ENCODE assay signal across 8 mouse cellular contexts in genomic region chr2:75777040-75777451, GRCm38 (mm10). TPM values are rescaled to one million over a fixed set of nuclear protein-coding genes. Genes with fewer than 3 reads are reported as not detected.
DNase-seq lines count a peak whose midpoint lies in the region; ATAC-seq and TF ChIP-seq lines count a peak whose summit lies in the region.

No protein-coding gene starts in this region.

- no peak for TF ChIP-seq CTCF in MEL (IDR thresholded peaks at IDR 0.05 in 2 of 3, conservative IDR thresholded peaks at IDR 0.05 in 1 of 3; ENCODE audit: control insufficient read depth in 1 of 3, insufficient read depth in 1 of 3, low read depth in 2 of 3, low read length in 3 of 3, poor library complexity in 1 of 3, severe bottlenecking in 1 of 3)
- TF ChIP-seq CTCF in midbrain, postnatal 0 days (IDR thresholded peaks at IDR 0.05) = no peak

- peaks cover 0 to 19% of the 10 kb centered on the region in 2 experiments; a peak in 2 of 4 replicates for H3K36me3 ChIP-seq in MEL (ENCODE audit: control insufficient read depth in 1 of 2, insufficient read depth in 2 of 2, low read length in 2 of 2)
- no peaks in the 10 kb centered on the region for H3K36me3 ChIP-seq in forebrain, embryonic 13.5 days (ENCODE audit: poor library complexity, severe bottlenecking)
- no peaks in the 10 kb centered on the region for H3K36me3 ChIP-seq in hindbrain, embryonic 15.5 days
- H3K36me3 ChIP-seq in liver, embryonic 12.5 days = no peaks in the 10 kb centered on the region
- H3K36me3 ChIP-seq in midbrain, postnatal 0 days (ENCODE audit: insufficient read depth, low read length) = no peaks in the 10 kb centered on the region

- TF ChIP-seq POLR2A in MEL (IDR thresholded peaks at IDR 0.05; ENCODE audit: control insufficient read depth in 1 of 2, insufficient read depth in 1 of 2, low read depth in 1 of 2, low read length in 2 of 2, poor library complexity in 1 of 2) = no peak

- H3K9ac ChIP-seq in MEL (ENCODE audit: control insufficient read depth, low read depth, low read length, poor library complexity, severe bottlenecking) = peak overlapping the region; percentile 13
- no peak overlapping the region for H3K9ac ChIP-seq in forebrain, embryonic 13.5 days
- H3K9ac ChIP-seq in hindbrain, embryonic 15.5 days = no peak overlapping the region
- peak overlapping the region; percentile 56 for H3K9ac ChIP-seq in liver, embryonic 12.5 days
- H3K9ac ChIP-seq in midbrain, postnatal 0 days (replicated peaks; ENCODE audit: low read length, poor library complexity, severe bottlenecking) = no peak overlapping the region

- ATAC-seq in CD4-positive, CD25-positive, alpha-beta regulatory T cell, adult 4 months = peak; percentile 80
- ATAC-seq in forebrain, embryonic 13.5 days = 0 out of 2 replicates have a peak, but pooled peaks have one; percentile 43
- no peak for ATAC-seq in hindbrain, embryonic 15.5 days (ENCODE audit: low FRiP score, low read depth)
- ATAC-seq in liver, embryonic 12.5 days = peak; percentile 80
- no peak for ATAC-seq in midbrain, postnatal 0 days (ENCODE audit: low FRiP score)

- no peaks in the 10 kb centered on the region for H3K9me3 ChIP-seq in MEL (replicated peaks; ENCODE audit: insufficient read depth, low read length)
- no peaks in the 10 kb centered on the region for H3K9me3 ChIP-seq in forebrain, embryonic 13.5 days (replicated peaks)
- no peaks in the 10 kb centered on the region for H3K9me3 ChIP-seq in hindbrain, embryonic 15.5 days
- H3K9me3 ChIP-seq in liver, embryonic 12.5 days (replicated peaks) = no peaks in the 10 kb centered on the region
- H3K9me3 ChIP-seq in midbrain, postnatal 0 days (ENCODE audit: low read length) = no peaks in the 10 kb centered on the region

- no peaks in the 10 kb centered on the region for H3K79me2 ChIP-seq in MEL (ENCODE audit: control insufficient read depth, insufficient read depth, low read length, poor library complexity)

- peak overlapping the region; percentile 27 for H3K4me2 ChIP-seq in forebrain, embryonic 13.5 days
- H3K4me2 ChIP-seq in hindbrain, embryonic 15.5 days = peak overlapping the region; percentile 26
- peak overlapping the region; percentile 70 for H3K4me2 ChIP-seq in liver, embryonic 12.5 days
- peak overlapping the region; percentile 10; the same call in 1 of the 2 replicates for H3K4me2 ChIP-seq in midbrain, postnatal 0 days (ENCODE audit: low read depth, low read length, poor library complexity, severe bottlenecking)

- no peak for TF ChIP-seq RAD21 in MEL (IDR thresholded peaks at IDR 0.05; ENCODE audit: low read depth, low read length)

- H3K4me1 ChIP-seq in MEL (ENCODE audit: control insufficient read depth in 1 of 2, insufficient read depth in 2 of 2, low read length in 2 of 2) = peaks cover 0 to 20% of the 10 kb centered on the region in 2 experiments; a peak in 2 of 4 replicates
- H3K4me1 ChIP-seq in forebrain, embryonic 13.5 days = peaks cover 22% of the 10 kb centered on the region
- H3K4me1 ChIP-seq in hindbrain, embryonic 15.5 days (replicated peaks) = no peaks in the 10 kb centered on the region; the same call in 1 of the 2 replicates
- H3K4me1 ChIP-seq in liver, embryonic 12.5 days = peaks cover 57% of the 10 kb centered on the region
- H3K4me1 ChIP-seq in midbrain, postnatal 0 days (ENCODE audit: insufficient read depth, low read length) = no peaks in the 10 kb centered on the region

- H3K4me3 ChIP-seq in MEL (ENCODE audit: control insufficient read depth in 1 of 2, insufficient read depth in 1 of 2, low read depth in 2 of 2, low read length in 2 of 2) = peak overlapping the region; percentile 40 to 47
- H3K4me3 ChIP-seq in forebrain, embryonic 13.5 days = no peak overlapping the region
- H3K4me3 ChIP-seq in hindbrain, embryonic 15.5 days = no peak overlapping the region
- peak overlapping the region; percentile 44 for H3K4me3 ChIP-seq in liver, embryonic 12.5 days
- no peak overlapping the region for H3K4me3 ChIP-seq in midbrain, postnatal 0 days (ENCODE audit: low read depth, low read length)

- no peak for TF ChIP-seq EP300 in MEL (IDR thresholded peaks at IDR 0.05; ENCODE audit: low read depth in 1 of 2, low read length in 2 of 2)

- DNase-seq in MEL (ENCODE audit: low read depth, low spot score) = peak; percentile 85
- DNase-seq in midbrain, postnatal 0 days (ENCODE audit: low spot score) = no peak
- DNase-seq in frontal cortex, postnatal 10 days (ENCODE audit: low spot score in 2 of 2) = no peak
- DNase-seq in left cerebral cortex, adult 18-20 months (ENCODE audit: low spot score in 2 of 2) = no peak

- no peak overlapping the region for H3K27ac ChIP-seq in MEL (ENCODE audit: control insufficient read depth, low read depth, low read length)
- no peak overlapping the region for H3K27ac ChIP-seq in forebrain, embryonic 13.5 days
- no peak overlapping the region for H3K27ac ChIP-seq in hindbrain, embryonic 15.5 days (replicated peaks)
- H3K27ac ChIP-seq in liver, embryonic 12.5 days = no peak overlapping the region
- no peak overlapping the region for H3K27ac ChIP-seq in midbrain, postnatal 0 days (ENCODE audit: low read depth, low read length)

- WGBS in forebrain, embryonic 13.5 days = 28% methylated on average over 6 of the region's 6 CpGs
- whole genome bisulfite sequencing in hindbrain, embryonic 15.5 days = 26% methylated on average over 5 of the region's 6 CpGs
- WGBS in liver, embryonic 12.5 days (ENCODE audit: insufficient replicate concordance) = 7% methylated on average over 6 of the region's 6 CpGs
- WGBS in midbrain, postnatal 0 days = 12% methylated on average over 5 of the region's 6 CpGs

- no peaks in the 10 kb centered on the region for H3K27me3 ChIP-seq in MEL (ENCODE audit: control insufficient read depth in 1 of 2, insufficient read depth in 2 of 2, low read length in 2 of 2)
- no peaks in the 10 kb centered on the region for H3K27me3 ChIP-seq in forebrain, embryonic 13.5 days
- H3K27me3 ChIP-seq in hindbrain, embryonic 15.5 days = no peaks in the 10 kb centered on the region
- no peaks in the 10 kb centered on the region for H3K27me3 ChIP-seq in liver, embryonic 12.5 days (replicated peaks)
- H3K27me3 ChIP-seq in midbrain, postnatal 0 days (ENCODE audit: insufficient read depth, low read length) = no peaks in the 10 kb centered on the region

TF ChIP-seq in MEL, 35 proteins besides CTCF, POLR2A, EP300 and RAD21:
- TF ChIP-seq MEF2A (IDR thresholded peaks at IDR 0.05; ENCODE audit: extremely low read depth, insufficient replicate concordance, low read depth, low read length, poor library complexity, severe bottlenecking) (no peak), MAZ (IDR thresholded peaks at IDR 0.05; ENCODE audit: low read depth, low read length) (no peak), RCOR1 (IDR thresholded peaks at IDR 0.05; ENCODE audit: low read depth, low read length) (no peak), POLR2AphosphoS5 (IDR thresholded peaks at IDR 0.05; ENCODE audit: borderline replicate concordance, low read depth, low read length) (no peak), UBTF (IDR thresholded peaks at IDR 0.05; ENCODE audit: borderline replicate concordance, insufficient read depth, low read depth, low read length) (no peak), TAL1 (IDR thresholded peaks at IDR 0.05; ENCODE audit: low read length) (no peak), MAX (IDR thresholded peaks at IDR 0.05; ENCODE audit: low read length) (no peak)

RNA-seq across cellular contexts. Expression of gene Agps, which starts 54.9 kb away (rescaled TPM):
- polyA plus RNA-seq in CD4-positive, CD25-positive, alpha-beta regulatory T cell, adult 4 months (2017; shearing (Covaris generic)) = 10 to 100 TPM; 19.7 to 23.0 TPM
- total RNA-seq in MEL (2012; rRNA removed) = 47.8 and 49.0 TPM in 2 replicates
- 10 to 100 TPM in 1 of 2 experiments, not detected in 1; 32.3 TPM for polyA plus RNA-seq in MEL (2012; ENCODE audit: insufficient read depth in 1 of 2, insufficient read length in 2 of 2, low read depth in 1 of 2, low replicate concordance in 2 of 2, missing spikeins in 1 of 2)
- 25.6 and 26.0 TPM in 2 replicates for polyA plus RNA-seq in forebrain, embryonic 13.5 days (2015; fragmentation: Nextera tagmentation; extraction: Ambion mirVana)
- polyA plus RNA-seq in hindbrain, embryonic 15.5 days (2015; fragmentation: Nextera tagmentation; extraction: Ambion mirVana) = 28.0 and 28.5 TPM in 2 replicates
- 26.7 and 29.7 TPM in 2 replicates for polyA plus RNA-seq in liver, embryonic 12.5 days (2016; fragmentation: Nextera tagmentation; extraction: Ambion mirVana)
- total RNA-seq in midbrain, postnatal 0 days (2014; rRNA removed) = 37.9 and 53.5 TPM in 2 replicates
- polyA plus RNA-seq in midbrain, postnatal 0 days (2015; fragmentation: Nextera tagmentation; extraction: Ambion mirVana) = 13.1 and 17.1 TPM in 2 replicates
- total RNA-seq in left cerebral cortex, adult 18-20 months (2021) = 10 to 100 TPM; 35.7 to 39.7 TPM

Comparison
In these comparisons a context has a peak if more than half of its experiments do, and no peak if none do; other contexts are left out.
1. ATAC-seq: peak in CD4-positive, CD25-positive, alpha-beta regulatory T cell, adult 4 months (single experiment), forebrain, embryonic 13.5 days (single experiment) and liver, embryonic 12.5 days (single experiment); none in hindbrain, embryonic 15.5 days (single experiment) and midbrain, postnatal 0 days (single experiment).
2. H3K4me3 ChIP-seq: peak in MEL (2 of 2) and liver, embryonic 12.5 days (single experiment); none in forebrain, embryonic 13.5 days (single experiment), hindbrain, embryonic 15.5 days (single experiment) and midbrain, postnatal 0 days (single experiment).
3. H3K9ac ChIP-seq: peak in MEL (single experiment) and liver, embryonic 12.5 days (single experiment); none in forebrain, embryonic 13.5 days (single experiment), hindbrain, embryonic 15.5 days (single experiment) and midbrain, postnatal 0 days (single experiment).
4. H3K4me2 ChIP-seq: peak in every context shown above with its lines; median percentile 70 in liver, embryonic 12.5 days; 27 in forebrain, embryonic 13.5 days; 26 in hindbrain, embryonic 15.5 days; 10 in midbrain, postnatal 0 days.